Mouse (Mus musculus): ENCODE data around the gene Aebp2.

DNA sequence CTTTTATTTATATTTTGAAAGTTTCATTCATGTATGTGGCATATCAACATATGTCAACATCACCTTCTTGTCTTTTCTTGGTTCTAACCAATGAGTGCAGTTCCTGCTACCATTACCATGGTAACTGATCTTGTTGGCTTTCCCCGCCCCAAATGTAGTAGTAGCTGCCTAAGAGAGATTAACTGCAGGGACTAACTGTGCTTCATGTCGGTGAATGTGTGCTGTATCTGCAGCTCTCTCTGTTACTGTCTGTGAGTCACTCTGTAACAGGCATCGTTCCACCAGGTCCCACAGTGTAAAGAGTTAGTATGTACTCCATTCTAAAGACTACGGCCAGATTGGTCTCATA lies 44.7 kb upstream of the Aebp2 start:
- TF ChIP-seq CTCF (IDR thresholded peaks at IDR 0.05; ENCODE audit: low read depth) = no peak
- TF ChIP-seq EP300 (IDR thresholded peaks at IDR 0.05; ENCODE audit: low read depth) = no peak

All from heart, postnatal 0 days (tissue).